Mouse (Mus musculus) adrenal gland, postnatal 4 days (tissue): ENCODE measurements at regions not wholly inside any gene's neighbourhood (a gene's known extent, or its start where the extent isn't known, plus 50 kb on each side); places are given as distances from the start of the nearest gene placed in this dataset.

Source experiments
- DNase-seq, 2 experiments: peaks; one replicate each; pipeline ENCODE4 v3.0.0; 2021 to 2022; ENCODE audit warnings: low spot score in 2 of 2, mixed read lengths in 2 of 2

- DNase-seq: no peak
Observed at GRCm38 (mm10) chr1:92731353-92732282, 83.0 kb upstream of the Otos start.

- DNase-seq: no peak
Observed at GRCm38 (mm10) chr1:92730576-92730975, 81.9 kb upstream of the Otos start.

- no peak for DNase-seq
Observed at GRCm38 (mm10) chr1:92727961-92728360, 79.3 kb upstream of the Otos start.

- no peak for DNase-seq
Observed at GRCm38 (mm10) chr1:92727371-92727770, 78.7 kb upstream of the Otos start.

GRCm38 (mm10) chr1:92726341-92726740, 77.7 kb upstream of the Otos start:
- DNase-seq: no peak

- DNase-seq: no peak
Observed at GRCm38 (mm10) chr1:92724135-92724534, 75.5 kb upstream of the Otos start.

GRCm38 (mm10) chr1:92720567-92720966, 71.9 kb upstream of the Otos start:
- DNase-seq: no peak

GRCm38 (mm10) chr1:92719864-92720263, 71.2 kb upstream of the Otos start:
- DNase-seq: no peak

- DNase-seq: no peak
Observed at GRCm38 (mm10) chr1:92718108-92718507, 69.5 kb upstream of the Otos start.

- DNase-seq: no peak
Observed at GRCm38 (mm10) chr1:92714725-92715324, 66.2 kb upstream of the Otos start.

- no peak for DNase-seq
Observed at GRCm38 (mm10) chr1:92712366-92712765, 63.7 kb upstream of the Otos start.

- no peak for DNase-seq
Observed at GRCm38 (mm10) chr1:92710321-92710839, 61.7 kb upstream of the Otos start.

- no peak for DNase-seq
Observed at GRCm38 (mm10) chr1:92709190-92709850, 60.7 kb upstream of the Otos start.

- no peak for DNase-seq
Observed at GRCm38 (mm10) chr1:92707917-92708897, 59.6 kb upstream of the Otos start.

GRCm38 (mm10) chr1:92707441-92707840, 58.8 kb upstream of the Otos start:
- no peak for DNase-seq

GRCm38 (mm10) chr1:92703903-92704302, 55.3 kb upstream of the Otos start:
- DNase-seq: peak in 1 of 2 experiments; percentile 31

- DNase-seq: no peak
Observed at GRCm38 (mm10) chr1:92703270-92703669, 54.6 kb upstream of the Otos start.

GRCm38 (mm10) chr1:92700107-92700506, 51.5 kb upstream of the Otos start:
- no peak for DNase-seq

GRCm38 (mm10) chr1:92699697-92700096, 51.1 kb upstream of the Otos start:
- no peak for DNase-seq

- no peak for DNase-seq
Observed at GRCm38 (mm10) chr1:92699048-92699447, 50.4 kb upstream of the Otos start.

GRCm38 (mm10) chr1:92698541-92698940, 49.9 kb upstream of the Otos start:
- no peak for DNase-seq
